Mouse (Mus musculus) heart, postnatal 4 days (tissue): ENCODE measurements around the gene Gm5891. TPM values are rescaled to one million over a fixed set of nuclear protein-coding genes. Genes with fewer than 3 reads are reported as not detected.
"Not testable (repeated sequence)": the region's sequence is repeated elsewhere in the genome, so short reads cannot be mapped to it uniquely, and the experiment has no call there.

Source experiments
- DNase-seq: peaks from one replicate; pipeline ENCODE4 v3.0.0; 2021
- total RNA-seq, 2 experiments: library from RNA; stranded (reverse); gene quantifications; 2 replicates each; pipeline ENCODE4 v1.2.3; 2021

Gene Gm5891
- total RNA-seq = not detected

- not testable (repeated sequence) for DNase-seq
Observed at GRCm38 (mm10) chr7:21921191-21921590, at the start of gene Gm5891. TSS of gene Gm5891 (minus strand) at chr7:21921291.

Other genes with a start within 250 kb of the Gm5891 start
- gene Gm4175, start 159.8 kb downstream of the Gm5891 start, total RNA-seq = not detected
- gene Gm4177, start 124.6 kb downstream of the Gm5891 start, total RNA-seq = not detected
- not detected for gene Vmn1r135, start 88.9 kb downstream of the Gm5891 start, total RNA-seq
- gene Gm5725, start 77.0 kb downstream of the Gm5891 start, total RNA-seq = not detected
- not detected for gene Vmn1r137, start 73.3 kb upstream of the Gm5891 start, total RNA-seq
- gene Vmn1r138, start 107.6 kb upstream of the Gm5891 start, total RNA-seq = not detected
- gene Gm6176, start 135.0 kb upstream of the Gm5891 start, total RNA-seq = not detected
- gene Vmn1r139, start 147.8 kb upstream of the Gm5891 start, total RNA-seq = not detected
- gene Gm16451, start 197.0 kb upstream of the Gm5891 start, total RNA-seq = not detected
- gene Gm10666, start 213.4 kb upstream of the Gm5891 start, total RNA-seq = not detected
- gene Vmn1r142, start 242.7 kb upstream of the Gm5891 start, total RNA-seq = not detected